Mouse (Mus musculus) hindbrain, embryonic 15.5 days (tissue): Measurements from ENCODE around the gene Aifm2. TPM values are rescaled to one million over a fixed set of nuclear protein-coding genes. Genes with fewer than 3 reads are reported as not detected.

Experiments
- ATAC-seq: fragments of 200-750 bp; cut with Nextera tagmentation; 2 replicates; pipeline ENCODE4 v1.8.0; 2017; ENCODE audit warnings: low read depth, moderate number of reproducible peaks, moderate TSS enrichment; ENCODE audit not compliant: low FRiP score
- H3K27ac ChIP-seq: fragments of 300-500 bp; sonication (generic); replicated peaks from 2 replicates; pipeline ENCODE4 v1.5.1; 2015; ENCODE audit warnings: mild to moderate bottlenecking, inconsistent platforms
- H3K27me3 ChIP-seq: fragments of 300-500 bp; sonication (generic); 2 replicates; pipeline ENCODE4 v1.6.1; 2015; ENCODE audit warnings: control low read depth, inconsistent platforms
- H3K36me3 ChIP-seq: fragments of 300-500 bp; sonication (generic); 2 replicates; pipeline ENCODE4 v1.6.1; 2015; ENCODE audit warnings: control low read depth, inconsistent platforms
- H3K4me1 ChIP-seq: fragments of 300-500 bp; sonication (generic); replicated peaks from 2 replicates; pipeline ENCODE4 v1.6.1; 2015; ENCODE audit warnings: control low read depth, inconsistent platforms
- H3K4me2 ChIP-seq: fragments of 300-500 bp; sonication (generic); 2 replicates; pipeline ENCODE4 v1.6.1; 2015; ENCODE audit warnings: moderate library complexity, mild to moderate bottlenecking, inconsistent platforms
- H3K4me3 ChIP-seq: fragments of 300-500 bp; sonication (generic); 2 replicates; pipeline ENCODE4 v1.5.1; 2015; ENCODE audit warnings: mild to moderate bottlenecking, inconsistent platforms
- H3K9ac ChIP-seq: fragments of 300-500 bp; sonication (generic); 2 replicates; pipeline ENCODE4 v1.6.1; 2015; ENCODE audit warnings: inconsistent platforms
- H3K9me3 ChIP-seq: fragments of 300-500 bp; sonication (generic); 2 replicates; pipeline ENCODE4 v1.6.1; 2016; ENCODE audit warnings: control low read depth, inconsistent platforms
- WGBS: fragments of 180-500 bp; shearing (Covaris S2); methylation state at CpG from one replicate; pipeline ENCODE4 v1.1.7; 2015; 5-methylcytosine and 5-hydroxymethylcytosine counted together
- polyA plus RNA-seq: library from polyadenylated mRNA; unstranded; fragments of >200 nt; fragmentation: Nextera tagmentation; extraction: Ambion mirVana; gene quantifications from 2 replicates; pipeline ENCODE4 v1.2.1, GENCODE M21; 2015

The Aifm2 gene
- polyA plus RNA-seq, 1 experiment from 2014 or later = 14.2 TPM

DNA sequence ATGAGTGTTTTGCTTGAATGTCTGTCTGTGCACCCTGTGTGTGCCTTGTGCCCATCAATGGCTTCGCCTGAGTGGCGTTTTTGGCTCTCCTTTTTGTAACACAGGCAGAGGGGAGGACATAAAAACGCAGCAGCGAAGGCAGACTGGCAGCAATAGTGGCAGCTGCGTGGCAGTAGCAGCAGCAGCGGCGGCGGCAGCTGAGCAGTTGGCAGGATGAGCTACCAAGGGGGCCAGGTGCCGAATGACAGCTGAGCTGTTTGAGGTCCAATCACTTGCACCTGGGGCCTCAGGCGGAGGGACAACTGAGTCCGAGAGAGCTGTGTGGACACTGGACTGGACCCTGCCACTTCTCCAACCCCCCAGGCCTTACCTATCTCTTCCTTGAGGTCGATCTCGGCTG, 32.2 kb downstream of the Aifm2 start:
- no peak for ATAC-seq
- no peak overlapping the region for H3K27ac ChIP-seq
- no peak overlapping the region for H3K4me2 ChIP-seq
- peaks cover 94% of the 10 kb centered on the region for H3K36me3 ChIP-seq
- H3K4me3 ChIP-seq = no peak overlapping the region
- H3K27me3 ChIP-seq = no peaks in the 10 kb centered on the region
- no peaks in the 10 kb centered on the region for H3K9me3 ChIP-seq
- WGBS = 80% methylated on average over 13 of the region's 13 CpGs
- H3K4me1 ChIP-seq = no peaks in the 10 kb centered on the region
- H3K9ac ChIP-seq = no peak overlapping the region

- H3K9ac ChIP-seq = no peak overlapping the region
- no peaks in the 10 kb centered on the region for H3K9me3 ChIP-seq
- no peak overlapping the region for H3K4me3 ChIP-seq
- no peaks in the 10 kb centered on the region for H3K4me1 ChIP-seq
- no peak for ATAC-seq
- no peaks in the 10 kb centered on the region for H3K27me3 ChIP-seq
- H3K4me2 ChIP-seq = no peak overlapping the region
- WGBS = 76% methylated on average over 9 of the region's 9 CpGs
- H3K27ac ChIP-seq = no peak overlapping the region
- peaks cover 92% of the 10 kb centered on the region for H3K36me3 ChIP-seq
Measured at GRCm38 (mm10) chr10:61750014-61750413, 35.0 kb downstream of the Aifm2 start.

GRCm38 (mm10) chr10:61751534-61752219, 36.6 kb downstream of the Aifm2 start:
- no peak overlapping the region for H3K4me3 ChIP-seq
- no peaks in the 10 kb centered on the region for H3K27me3 ChIP-seq
- 81% methylated on average over 20 of the region's 20 CpGs for WGBS

GRCm38 (mm10) chr10:61753071-61753470, 38.0 kb downstream of the Aifm2 start:
- H3K4me2 ChIP-seq = no peak overlapping the region
- no peaks in the 10 kb centered on the region for H3K27me3 ChIP-seq
- no peak overlapping the region for H3K9ac ChIP-seq
- H3K4me1 ChIP-seq = no peaks in the 10 kb centered on the region
- no peak for ATAC-seq
- 94% methylated on average over 23 of the region's 23 CpGs for WGBS
- H3K27ac ChIP-seq = no peak overlapping the region
- H3K9me3 ChIP-seq = no peaks in the 10 kb centered on the region
- no peak overlapping the region for H3K4me3 ChIP-seq
- H3K36me3 ChIP-seq = peaks cover 84% of the 10 kb centered on the region

More at GRCm38 (mm10) chr10:61751534-61752219, 36.6 kb downstream of the Aifm2 start:
- H3K4me2 ChIP-seq = no peak overlapping the region
- no peak overlapping the region for H3K27ac ChIP-seq
- H3K9ac ChIP-seq = no peak overlapping the region
- H3K4me1 ChIP-seq = no peaks in the 10 kb centered on the region
- no peak for ATAC-seq
- H3K9me3 ChIP-seq = no peaks in the 10 kb centered on the region
- H3K36me3 ChIP-seq = peaks cover 88% of the 10 kb centered on the region

DNA sequence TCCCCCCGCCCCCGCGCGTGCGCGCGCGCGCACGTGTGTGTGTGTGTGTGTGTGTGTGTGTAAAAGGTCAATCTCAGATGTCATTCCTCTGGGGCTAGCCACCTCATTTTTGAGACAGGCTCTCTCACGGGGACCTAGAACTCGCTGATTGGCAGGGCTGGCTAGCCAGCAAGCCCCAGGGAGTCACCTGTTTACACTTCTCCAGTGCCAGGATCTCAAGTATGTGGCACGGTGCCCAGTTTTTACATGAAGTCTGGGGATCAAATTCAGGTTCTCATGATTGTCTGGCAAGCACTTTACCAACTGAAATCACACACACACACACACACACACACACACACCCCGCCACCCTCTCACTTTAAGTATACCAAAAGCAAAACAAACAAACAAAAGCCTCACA, 42.0 kb downstream of the Aifm2 start:
- 88% methylated on average over 14 of the region's 14 CpGs for WGBS
- Histone ChIP-seq H3K9me3 (no peaks in the 10 kb centered on the region), H3K4me2 (no peak overlapping the region), H3K27me3 (no peaks in the 10 kb centered on the region), H3K4me3 (no peak overlapping the region), H3K9ac (no peak overlapping the region), H3K36me3 (peaks cover 48% of the 10 kb centered on the region), H3K4me1 (peaks cover 11% of the 10 kb centered on the region), H3K27ac (no peak overlapping the region)
- ATAC-seq = no peak

- 98% methylated on average over 2 of the region's 2 CpGs for WGBS
- Histone ChIP-seq H3K4me2 (no peak overlapping the region), H3K27me3 (no peaks in the 10 kb centered on the region), H3K9ac (no peak overlapping the region), H3K9me3 (no peaks in the 10 kb centered on the region), H3K27ac (no peak overlapping the region), H3K36me3 (peaks cover 31% of the 10 kb centered on the region), H3K4me3 (no peak overlapping the region), H3K4me1 (peaks cover 11% of the 10 kb centered on the region)
- no peak for ATAC-seq
Measured at GRCm38 (mm10) chr10:61758904-61759303, 43.8 kb downstream of the Aifm2 start.

- Histone ChIP-seq H3K9me3 (no peaks in the 10 kb centered on the region), H3K4me3 (no peak overlapping the region), H3K4me2 (no peak overlapping the region), H3K27ac (no peak overlapping the region), H3K9ac (no peak overlapping the region), H3K36me3 (peaks cover 24% of the 10 kb centered on the region), H3K27me3 (no peaks in the 10 kb centered on the region), H3K4me1 (peaks cover 12% of the 10 kb centered on the region)
- no peak for ATAC-seq
- 67% methylated on average over 6 of the region's 6 CpGs for WGBS
Measured at GRCm38 (mm10) chr10:61759869-61760268, 44.8 kb downstream of the Aifm2 start.

DNA sequence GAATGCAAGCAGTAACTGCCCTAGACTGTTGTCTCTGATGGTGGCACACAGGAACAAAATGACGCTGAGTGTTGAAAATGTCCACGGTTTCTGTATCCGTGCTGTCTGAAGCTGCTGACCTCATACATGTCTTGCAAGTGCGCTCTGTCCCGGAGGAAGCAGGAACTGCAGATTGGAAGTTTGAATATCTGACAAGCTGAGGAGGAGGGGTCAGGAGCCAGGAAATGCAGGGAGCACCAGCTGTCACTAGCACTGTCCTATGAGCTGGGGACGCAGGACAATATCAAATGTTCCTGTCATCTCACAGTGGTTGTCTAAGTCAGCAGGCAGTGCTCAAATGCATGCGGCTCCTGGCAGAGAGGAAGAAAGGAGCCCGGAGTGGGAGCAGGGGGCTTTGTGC, 49.6 kb downstream of the Aifm2 start:
- Histone ChIP-seq H3K27ac (0 out of 2 replicates have a peak overlapping the region, but pooled peaks have one; percentile 20), H3K4me1 (peaks cover 31% of the 10 kb centered on the region), H3K4me2 (no peak overlapping the region), H3K9me3 (no peaks in the 10 kb centered on the region), H3K9ac (no peak overlapping the region), H3K4me3 (no peak overlapping the region), H3K27me3 (no peaks in the 10 kb centered on the region), H3K36me3 (no peaks in the 10 kb centered on the region)
- WGBS = 56% methylated on average over 8 of the region's 8 CpGs
- ATAC-seq = peak; percentile 38; the same call in 1 of the 2 replicates

GRCm38 (mm10) chr10:61765558-61765957, 50.5 kb downstream of the Aifm2 start:
- no peak overlapping the region for H3K4me3 ChIP-seq
- no peaks in the 10 kb centered on the region for H3K36me3 ChIP-seq
- no peak overlapping the region for H3K27ac ChIP-seq
- no peak for ATAC-seq
- H3K27me3 ChIP-seq = no peaks in the 10 kb centered on the region
- WGBS = 23% methylated on average over 5 of the region's 5 CpGs
- no peak overlapping the region for H3K9ac ChIP-seq
- no peak overlapping the region for H3K4me2 ChIP-seq
- H3K9me3 ChIP-seq = no peaks in the 10 kb centered on the region
- peaks cover 25% of the 10 kb centered on the region for H3K4me1 ChIP-seq

GRCm38 (mm10) chr10:61766806-61767205, 51.7 kb downstream of the Aifm2 start:
- Histone ChIP-seq H3K4me2 (no peak overlapping the region), H3K4me1 (peaks cover 25% of the 10 kb centered on the region), H3K27me3 (no peaks in the 10 kb centered on the region), H3K9me3 (no peaks in the 10 kb centered on the region), H3K4me3 (no peak overlapping the region), H3K9ac (no peak overlapping the region), H3K27ac (no peak overlapping the region), H3K36me3 (no peaks in the 10 kb centered on the region)
- 44% methylated on average over 6 of the region's 6 CpGs for WGBS
- ATAC-seq = no peak

DNA sequence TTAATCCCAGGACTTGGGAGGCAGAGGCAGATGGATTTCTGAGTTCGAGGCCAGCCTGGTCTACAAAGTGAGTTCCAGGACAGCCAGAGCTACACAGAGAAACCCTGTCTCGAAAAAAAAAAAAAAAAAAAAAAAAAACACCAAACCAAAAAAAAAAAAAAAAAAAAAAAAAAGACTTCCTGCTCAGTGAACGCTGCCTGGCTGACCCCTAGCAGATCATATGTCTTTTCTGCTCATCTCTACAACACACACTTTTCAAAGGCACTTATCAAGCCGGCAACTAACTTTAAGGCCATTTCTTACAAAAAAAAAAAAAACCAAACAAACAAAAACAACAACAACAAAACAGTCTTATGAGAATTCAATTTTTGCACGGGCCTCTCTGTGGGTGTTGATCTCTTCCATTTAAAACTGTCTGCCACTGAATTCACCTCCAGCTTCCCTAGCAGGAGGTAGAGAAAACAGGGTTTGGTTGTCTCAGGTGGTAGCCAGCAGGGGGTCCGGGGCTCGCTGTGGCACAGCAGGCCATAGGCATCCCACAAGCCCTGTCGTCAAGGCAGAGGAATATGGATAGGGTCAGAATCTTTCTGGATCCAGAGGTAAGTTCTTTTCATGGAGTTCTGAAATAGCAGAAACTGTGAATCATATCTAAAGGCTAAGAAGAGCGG, 66.5 kb downstream of the Aifm2 start:
- WGBS = 22% methylated on average over 8 of the region's 9 CpGs
- H3K27ac ChIP-seq = peak overlapping the region; percentile 97
- H3K4me1 ChIP-seq = peaks cover 46% of the 10 kb centered on the region
- H3K4me3 ChIP-seq = peak overlapping the region; percentile 71
- H3K9ac ChIP-seq = peak overlapping the region; percentile 96
- no peaks in the 10 kb centered on the region for H3K36me3 ChIP-seq
- H3K4me2 ChIP-seq = peak overlapping the region; percentile 60
- H3K27me3 ChIP-seq = no peaks in the 10 kb centered on the region
- no peak for ATAC-seq
- no peaks in the 10 kb centered on the region for H3K9me3 ChIP-seq

- peaks cover 46% of the 10 kb centered on the region for H3K4me1 ChIP-seq
- no peaks in the 10 kb centered on the region for H3K9me3 ChIP-seq
- peak overlapping the region; percentile 97 for H3K27ac ChIP-seq
- no peaks in the 10 kb centered on the region for H3K27me3 ChIP-seq
- H3K36me3 ChIP-seq = no peaks in the 10 kb centered on the region
- H3K4me3 ChIP-seq = peak overlapping the region; percentile 71
- peak overlapping the region; percentile 96 for H3K9ac ChIP-seq
- ATAC-seq = peak; percentile 60
- H3K4me2 ChIP-seq = peak overlapping the region; percentile 60
- 1% methylated on average over 69 of the region's 74 CpGs for WGBS
Measured at GRCm38 (mm10) chr10:61782799-61783611, 67.9 kb downstream of the Aifm2 start.
